Mouse (Mus musculus) midbrain, postnatal 0 days (tissue): ENCODE results near the gene Slc22a20. TPM values are rescaled to one million over a fixed set of nuclear protein-coding genes. Genes with fewer than 3 reads are reported as not detected.

Experiments used
- ATAC-seq: fragments of 200-750 bp; cut with Nextera tagmentation; 2 replicates; pipeline ENCODE4 v1.8.0; 2017; ENCODE audit warnings: moderate number of reproducible peaks, mild to moderate bottlenecking, moderate TSS enrichment, moderate library complexity; ENCODE audit not compliant: low FRiP score
- DNase-seq: peaks from one replicate; pipeline ENCODE4 v3.0.0-alpha.2; 2015; ENCODE audit warnings: low spot score
- H3K27ac ChIP-seq: fragments of 300-500 bp; sonication (generic); 2 replicates; pipeline ENCODE4 v1.5.1; 2014; ENCODE audit warnings: low read depth, mild to moderate bottlenecking, low read length, mixed read lengths
- H3K27me3 ChIP-seq: fragments of 300-500 bp; sonication (generic); 2 replicates; pipeline ENCODE4 v1.6.1; 2014; ENCODE audit warnings: low read length, control low read depth, mixed read lengths; ENCODE audit not compliant: insufficient read depth
- H3K36me3 ChIP-seq: fragments of 300-500 bp; sonication (generic); 2 replicates; pipeline ENCODE4 v1.6.1; 2014; ENCODE audit warnings: low read length, control low read depth, mixed read lengths; ENCODE audit not compliant: insufficient read depth
- H3K4me1 ChIP-seq: fragments of 300-500 bp; sonication (generic); 2 replicates; pipeline ENCODE4 v1.6.1; 2014; ENCODE audit warnings: mild to moderate bottlenecking, control low read depth, antibody characterized with exemption, low read length, mixed read lengths; ENCODE audit not compliant: insufficient read depth
- H3K4me2 ChIP-seq: fragments of 300-500 bp; sonication (generic); 2 replicates; pipeline ENCODE4 v1.6.1; 2014; ENCODE audit warnings: low read depth, mild to moderate bottlenecking, low read length, mixed read lengths; ENCODE audit not compliant: poor library complexity, severe bottlenecking
- H3K4me3 ChIP-seq: fragments of 300-500 bp; sonication (generic); 2 replicates; pipeline ENCODE4 v1.5.1; 2014; ENCODE audit warnings: low read depth, mild to moderate bottlenecking, low read length, moderate library complexity
- H3K9ac ChIP-seq: fragments of 300-500 bp; sonication (generic); replicated peaks from 2 replicates; pipeline ENCODE4 v1.6.1; 2014; ENCODE audit warnings: mild to moderate bottlenecking, low read length, moderate library complexity, mixed read lengths; ENCODE audit not compliant: poor library complexity, severe bottlenecking
- H3K9me3 ChIP-seq: fragments of 300-500 bp; sonication (generic); 2 replicates; pipeline ENCODE4 v1.6.1; 2016; ENCODE audit warnings: low read length, control low read depth
- CTCF ChIP-seq: IDR thresholded peaks from 2 replicates; pipeline ENCODE4 v1.5.1; 2016; ENCODE audit warnings: antibody characterized with exemption, mild to moderate bottlenecking
- whole genome bisulfite sequencing: fragments of 180-500 bp; shearing (Covaris S2); extraction: QIAGEN DNeasy Blood & Tissue Kit; methylation state at CpG from one replicate; pipeline ENCODE4 v1.1.7; 2014; 5-methylcytosine and 5-hydroxymethylcytosine counted together
- polyA plus RNA-seq: library from polyadenylated mRNA; unstranded; fragments of >200 nt; fragmentation: Nextera tagmentation; extraction: Ambion mirVana; gene quantifications from 2 replicates; pipeline ENCODE4 v1.2.1, GENCODE M21; 2015
- total RNA-seq: library from RNA; depleted of rRNA; stranded (reverse); fragments of >200 nt; gene quantifications from 2 replicates; pipeline ENCODE4 v1.2.3, GENCODE M21; 2014

The Slc22a20 gene
- total and polyA plus RNA-seq, 2 experiments from 2014 or later: not detected

DNA sequence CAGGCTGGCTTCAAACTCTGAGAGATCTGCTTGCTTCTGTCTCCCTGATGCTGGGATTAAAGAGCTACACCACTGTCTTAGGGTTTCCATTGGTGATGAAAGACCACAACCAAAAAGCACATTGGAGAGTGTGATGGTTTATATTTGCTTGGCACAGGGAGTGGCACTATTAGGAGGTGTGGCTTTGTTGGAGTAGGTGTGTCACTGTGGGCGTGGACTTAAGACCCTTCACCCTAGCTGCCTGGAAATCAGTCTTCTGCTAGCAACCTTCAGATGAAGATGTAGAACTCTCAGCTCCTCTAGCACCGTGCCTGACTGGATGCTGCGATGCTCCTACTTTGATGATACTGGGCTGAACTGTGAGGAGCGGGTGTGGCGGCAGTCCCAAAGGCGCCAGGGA, 47.4 kb downstream of the Slc22a20 start:
- no peak for DNase-seq
- no peak overlapping the region for H3K4me3 ChIP-seq
- no peak for ATAC-seq
- 85% methylated on average over 6 of the region's 6 CpGs for WGBS
- H3K4me1 ChIP-seq: peaks cover 5% of the 10 kb centered on the region; the same call in 1 of the 2 replicates
- H3K9me3 ChIP-seq: no peaks in the 10 kb centered on the region
- no peak overlapping the region for H3K4me2 ChIP-seq
- TF ChIP-seq CTCF: no peak
- no peak overlapping the region for H3K9ac ChIP-seq
- no peak overlapping the region for H3K27ac ChIP-seq
- no peaks in the 10 kb centered on the region for H3K27me3 ChIP-seq
- no peaks in the 10 kb centered on the region for H3K36me3 ChIP-seq

DNA sequence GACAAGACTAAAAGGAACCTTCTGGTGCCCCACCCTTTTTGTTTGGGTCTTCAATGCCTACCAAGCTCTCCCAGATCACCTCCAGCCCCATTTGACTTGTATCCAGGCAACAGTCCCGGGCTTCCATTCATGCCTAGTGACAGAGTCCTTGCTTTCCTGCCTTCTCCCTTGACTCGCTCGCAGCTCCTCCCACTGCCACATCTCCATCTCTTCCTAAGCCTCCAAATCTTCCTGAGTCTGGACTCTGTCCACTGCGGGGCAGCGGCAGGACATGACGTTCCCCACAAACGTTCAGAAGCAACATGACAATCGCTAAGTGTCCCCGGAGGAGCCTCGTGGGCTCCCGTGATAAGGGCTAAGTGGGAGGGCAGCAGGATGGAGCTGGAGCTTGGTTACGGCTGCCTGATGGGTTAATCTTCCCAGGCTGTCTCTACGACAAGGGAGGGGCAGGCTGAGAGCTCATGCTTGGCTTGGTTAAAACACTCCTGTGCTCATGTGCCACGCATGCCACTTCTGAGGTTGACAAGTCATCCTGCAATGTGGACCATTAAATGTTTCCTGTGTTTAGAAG, 48.0 kb downstream of the Slc22a20 start:
- Histone ChIP-seq H3K9ac (0 out of 2 replicates have a peak overlapping the region, but pooled peaks have one; percentile 13), H3K27ac (0 out of 2 replicates have a peak overlapping the region, but pooled peaks have one; percentile 18), H3K4me2 (peak overlapping the region; percentile 39), H3K9me3 (no peaks in the 10 kb centered on the region), H3K36me3 (no peaks in the 10 kb centered on the region), H3K4me1 (peaks cover 5% of the 10 kb centered on the region; the same call in 1 of the 2 replicates), H3K4me3 (no peak overlapping the region), H3K27me3 (no peaks in the 10 kb centered on the region)
- no peak for TF ChIP-seq CTCF
- ATAC-seq: no peak
- 9% methylated on average over 14 of the region's 14 CpGs for WGBS
- peak; percentile 55 for DNase-seq

GRCm38 (mm10) chr19:5937095-5937835, 48.7 kb downstream of the Slc22a20 start:
- DNase-seq (no peak), ATAC-seq (no peak)
- Histone ChIP-seq H3K9ac (peak overlapping the region; percentile 29; the same call in 1 of the 2 replicates), H3K4me2 (peak overlapping the region; percentile 39), H3K27me3 (no peaks in the 10 kb centered on the region), H3K27ac (0 out of 2 replicates have a peak overlapping the region, but pooled peaks have one; percentile 18), H3K4me1 (peaks cover 5% of the 10 kb centered on the region; the same call in 1 of the 2 replicates), H3K36me3 (no peaks in the 10 kb centered on the region), H3K4me3 (no peak overlapping the region), H3K9me3 (no peaks in the 10 kb centered on the region)
- WGBS: 47% methylated on average over 21 of the region's 21 CpGs
- no peak for TF ChIP-seq CTCF

GRCm38 (mm10) chr19:5935691-5936090, 50.3 kb downstream of the Slc22a20 start:
- ATAC-seq (no peak), DNase-seq (no peak)
- H3K27ac ChIP-seq: no peak overlapping the region
- WGBS: 78% methylated on average over 5 of the region's 5 CpGs
- peaks cover 5% of the 10 kb centered on the region; the same call in 1 of the 2 replicates for H3K4me1 ChIP-seq
- no peaks in the 10 kb centered on the region for H3K27me3 ChIP-seq
- no peaks in the 10 kb centered on the region for H3K36me3 ChIP-seq
- no peak overlapping the region for H3K4me3 ChIP-seq
- H3K9ac ChIP-seq: no peak overlapping the region
- no peak for TF ChIP-seq CTCF
- H3K9me3 ChIP-seq: no peaks in the 10 kb centered on the region
- no peak overlapping the region for H3K4me2 ChIP-seq

GRCm38 (mm10) chr19:5935266-5935665, 50.7 kb downstream of the Slc22a20 start:
- H3K27me3 ChIP-seq: no peaks in the 10 kb centered on the region
- WGBS: 77% methylated on average over 3 of the region's 3 CpGs
- H3K9me3 ChIP-seq: no peaks in the 10 kb centered on the region
- ATAC-seq (no peak), DNase-seq (no peak)
- H3K4me3 ChIP-seq: no peak overlapping the region
- no peak for TF ChIP-seq CTCF
- no peaks in the 10 kb centered on the region for H3K36me3 ChIP-seq
- peaks cover 5% of the 10 kb centered on the region; the same call in 1 of the 2 replicates for H3K4me1 ChIP-seq
- no peak overlapping the region for H3K27ac ChIP-seq
- no peak overlapping the region for H3K9ac ChIP-seq
- H3K4me2 ChIP-seq: no peak overlapping the region
